Mouse (Mus musculus) kidney, embryonic 16.5 days (tissue): ENCODE results near the gene Iqsec1. TPM values are rescaled to one million over a fixed set of nuclear protein-coding genes. Genes with fewer than 3 reads are reported as not detected.

ENCODE experiments used
- ATAC-seq: fragments of 200-750 bp; cut with Nextera tagmentation; 2 replicates; pipeline ENCODE4 v1.8.0; 2017; ENCODE audit warnings: moderate TSS enrichment; ENCODE audit not compliant: low FRiP score, low TSS enrichment
- H3K27ac ChIP-seq: fragments of 300-500 bp; sonication (generic); 2 replicates; pipeline ENCODE4 v1.5.1; 2014; ENCODE audit warnings: low read length
- H3K27me3 ChIP-seq: fragments of 300-500 bp; sonication (generic); 2 replicates; pipeline ENCODE4 v1.6.1; 2014; ENCODE audit warnings: low read length, control low read depth, mixed read lengths; ENCODE audit not compliant: insufficient read depth
- H3K36me3 ChIP-seq: fragments of 300-500 bp; sonication (generic); 2 replicates; pipeline ENCODE4 v1.6.1; 2014; ENCODE audit warnings: low read length, control low read depth, mixed read lengths; ENCODE audit not compliant: insufficient read depth
- H3K4me1 ChIP-seq: fragments of 300-500 bp; sonication (generic); 2 replicates; pipeline ENCODE4 v1.6.1; 2014; ENCODE audit warnings: low read length, control low read depth, mixed read lengths; ENCODE audit not compliant: insufficient read depth
- H3K4me2 ChIP-seq: fragments of 300-500 bp; sonication (generic); replicated peaks from 2 replicates; pipeline ENCODE4 v1.6.1; 2014; ENCODE audit warnings: low read depth, low read length
- H3K4me3 ChIP-seq: fragments of 300-500 bp; sonication (generic); 2 replicates; pipeline ENCODE4 v1.5.1; 2014; ENCODE audit warnings: mild to moderate bottlenecking, low read length
- H3K9ac ChIP-seq: fragments of 300-500 bp; sonication (generic); replicated peaks from 2 replicates; pipeline ENCODE4 v1.6.1; 2014; ENCODE audit warnings: low read length
- H3K9me3 ChIP-seq: fragments of 300-500 bp; sonication (generic); 2 replicates; pipeline ENCODE4 v1.6.1; 2016; ENCODE audit warnings: low read length, control low read depth
- WGBS: fragments of 180-500 bp; shearing (Covaris S2); extraction: QIAGEN DNeasy Blood & Tissue Kit; methylation state at CpG from one replicate; pipeline ENCODE4 v1.1.7; 2014; 5-methylcytosine and 5-hydroxymethylcytosine counted together
- polyA plus RNA-seq: library from polyadenylated mRNA; unstranded; fragments of >200 nt; fragmentation: Nextera tagmentation; extraction: Ambion mirVana; gene quantifications from 2 replicates; pipeline ENCODE4 v1.2.1, GENCODE M21; 2015

The Iqsec1 gene
- polyA plus RNA-seq, 1 experiment from 2014 or later = 10.5 TPM

DNA sequence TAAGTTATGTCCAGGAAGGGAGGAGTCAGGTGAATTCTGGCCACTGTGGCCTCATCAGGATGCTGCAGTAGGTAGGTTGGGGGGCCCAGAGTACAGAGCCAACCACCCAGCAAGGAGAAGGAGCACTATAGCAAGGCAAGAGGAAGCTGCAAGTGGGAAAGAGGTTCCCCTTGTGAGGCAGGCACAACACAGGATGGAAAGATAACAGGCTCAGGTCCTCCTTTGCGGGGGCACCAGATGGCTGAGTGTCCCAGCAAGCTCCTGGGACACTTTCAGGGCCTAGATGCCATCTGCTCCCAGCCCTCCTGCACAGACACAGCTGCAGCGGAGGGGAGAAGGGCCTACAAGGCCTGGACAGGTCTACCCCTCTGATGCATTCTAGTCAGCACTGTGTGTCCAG, 228.7 kb downstream of the Iqsec1 start:
- Histone ChIP-seq H3K36me3 (no peaks in the 10 kb centered on the region), H3K27ac (no peak overlapping the region), H3K4me3 (no peak overlapping the region), H3K27me3 (no peaks in the 10 kb centered on the region), H3K4me2 (no peak overlapping the region), H3K4me1 (peaks cover 20% of the 10 kb centered on the region), H3K9me3 (no peaks in the 10 kb centered on the region), H3K9ac (no peak overlapping the region)
- WGBS = 83% methylated on average over 2 of the region's 2 CpGs
- ATAC-seq = no peak

DNA sequence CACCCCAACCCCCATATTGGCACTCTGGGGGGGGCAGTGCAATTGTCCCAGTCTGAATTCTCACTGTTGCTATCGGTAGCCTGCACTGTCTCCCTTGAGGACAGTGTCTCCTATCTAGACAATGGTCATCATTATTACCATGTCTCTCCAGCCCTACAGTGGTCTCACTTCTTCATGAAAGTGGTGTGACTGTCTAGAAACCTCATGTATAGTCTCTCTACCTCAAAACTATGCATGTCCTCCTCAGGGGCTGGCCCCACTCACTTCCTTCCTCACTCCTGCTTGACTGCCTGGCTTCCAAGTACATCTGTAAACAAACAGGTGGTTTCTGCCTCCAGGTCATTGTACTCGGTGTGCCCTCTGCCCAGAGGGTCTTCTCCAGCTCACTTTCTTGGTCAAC, 230.3 kb downstream of the Iqsec1 start:
- H3K36me3 ChIP-seq = no peaks in the 10 kb centered on the region
- WGBS = 85% methylated on average over 2 of the region's 2 CpGs
- H3K27me3 ChIP-seq = no peaks in the 10 kb centered on the region
- H3K27ac ChIP-seq = no peak overlapping the region
- H3K9ac ChIP-seq = no peak overlapping the region
- ATAC-seq = no peak
- no peaks in the 10 kb centered on the region for H3K9me3 ChIP-seq
- no peak overlapping the region for H3K4me2 ChIP-seq
- H3K4me1 ChIP-seq = peaks cover 5% of the 10 kb centered on the region; the same call in 1 of the 2 replicates
- H3K4me3 ChIP-seq = no peak overlapping the region

DNA sequence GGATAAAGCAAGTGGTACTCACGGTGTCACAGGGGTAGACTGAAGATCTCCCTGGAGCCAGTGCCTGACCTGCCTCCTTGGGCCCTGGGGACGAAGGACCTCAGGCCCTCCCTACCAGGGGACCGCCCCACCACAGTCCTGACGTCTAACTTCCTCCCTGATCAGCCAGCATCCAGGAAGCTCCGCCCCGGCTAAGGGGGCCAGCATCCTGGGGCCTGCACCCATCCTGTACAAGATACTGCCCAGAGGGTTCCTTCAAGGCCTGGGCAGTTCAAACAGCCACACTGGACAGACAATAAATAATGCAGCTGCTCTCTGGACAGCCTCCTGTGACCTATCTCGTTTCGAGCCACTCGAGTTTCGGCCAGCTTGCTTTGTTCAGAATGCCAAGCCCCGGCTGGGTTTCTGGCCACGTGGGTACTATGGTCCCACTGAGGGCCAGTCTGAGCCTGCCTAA, 231.0 kb downstream of the Iqsec1 start:
- Histone ChIP-seq H3K9ac (no peak overlapping the region), H3K27ac (no peak overlapping the region), H3K36me3 (no peaks in the 10 kb centered on the region), H3K4me3 (no peak overlapping the region), H3K27me3 (no peaks in the 10 kb centered on the region), H3K9me3 (no peaks in the 10 kb centered on the region), H3K4me1 (no peaks in the 10 kb centered on the region), H3K4me2 (no peak overlapping the region)
- peak; percentile 42 for ATAC-seq
- 46% methylated on average over 12 of the region's 12 CpGs for WGBS

DNA sequence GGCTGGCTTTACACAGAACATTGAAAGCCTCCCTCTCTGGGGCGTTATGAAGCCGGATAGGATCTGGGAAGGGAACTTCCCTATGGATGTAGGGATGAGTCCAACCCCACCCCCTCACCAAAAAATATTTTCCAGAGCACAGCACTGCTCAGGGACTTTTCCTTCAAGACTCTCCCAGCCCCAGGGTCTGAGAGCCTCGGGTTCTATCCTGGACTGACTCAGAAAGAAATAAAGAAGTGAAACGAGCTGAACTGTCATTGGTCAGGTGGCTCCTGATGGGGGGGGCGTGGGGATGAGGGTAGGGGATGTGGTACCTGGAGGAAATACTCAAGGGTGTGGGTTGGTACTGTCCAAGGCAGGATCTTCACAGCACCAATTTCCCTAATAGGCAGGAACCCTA, 231.9 kb downstream of the Iqsec1 start:
- no peak for ATAC-seq
- H3K9ac ChIP-seq = no peak overlapping the region
- H3K36me3 ChIP-seq = no peaks in the 10 kb centered on the region
- no peak overlapping the region for H3K27ac ChIP-seq
- no peak overlapping the region for H3K4me3 ChIP-seq
- H3K27me3 ChIP-seq = no peaks in the 10 kb centered on the region
- 79% methylated on average over 5 of the region's 5 CpGs for WGBS
- H3K4me2 ChIP-seq = no peak overlapping the region
- H3K4me1 ChIP-seq = no peaks in the 10 kb centered on the region
- no peaks in the 10 kb centered on the region for H3K9me3 ChIP-seq

DNA sequence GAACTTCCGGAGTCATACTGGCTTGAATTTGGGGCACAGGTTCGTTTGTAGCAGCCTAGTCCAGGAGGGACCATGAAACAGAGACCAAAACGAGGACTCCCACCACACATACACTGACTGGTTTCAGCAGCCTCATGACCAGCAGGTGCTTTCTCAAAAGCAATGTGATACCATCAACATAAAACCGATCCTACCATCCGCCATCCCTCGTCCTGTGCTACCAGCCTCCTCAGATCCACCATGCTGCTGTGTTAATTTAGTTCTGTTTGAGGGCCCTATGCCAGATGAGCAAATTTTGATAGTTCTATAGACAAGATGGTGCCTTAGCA, 232.9 kb downstream of the Iqsec1 start:
- H3K36me3 ChIP-seq = no peaks in the 10 kb centered on the region
- no peak for ATAC-seq
- H3K9me3 ChIP-seq = no peaks in the 10 kb centered on the region
- no peaks in the 10 kb centered on the region for H3K4me1 ChIP-seq
- no peak overlapping the region for H3K4me2 ChIP-seq
- H3K4me3 ChIP-seq = no peak overlapping the region
- no peak overlapping the region for H3K27ac ChIP-seq
- no peaks in the 10 kb centered on the region for H3K27me3 ChIP-seq
- no peak overlapping the region for H3K9ac ChIP-seq
- 53% methylated on average over 6 of the region's 6 CpGs for WGBS

DNA sequence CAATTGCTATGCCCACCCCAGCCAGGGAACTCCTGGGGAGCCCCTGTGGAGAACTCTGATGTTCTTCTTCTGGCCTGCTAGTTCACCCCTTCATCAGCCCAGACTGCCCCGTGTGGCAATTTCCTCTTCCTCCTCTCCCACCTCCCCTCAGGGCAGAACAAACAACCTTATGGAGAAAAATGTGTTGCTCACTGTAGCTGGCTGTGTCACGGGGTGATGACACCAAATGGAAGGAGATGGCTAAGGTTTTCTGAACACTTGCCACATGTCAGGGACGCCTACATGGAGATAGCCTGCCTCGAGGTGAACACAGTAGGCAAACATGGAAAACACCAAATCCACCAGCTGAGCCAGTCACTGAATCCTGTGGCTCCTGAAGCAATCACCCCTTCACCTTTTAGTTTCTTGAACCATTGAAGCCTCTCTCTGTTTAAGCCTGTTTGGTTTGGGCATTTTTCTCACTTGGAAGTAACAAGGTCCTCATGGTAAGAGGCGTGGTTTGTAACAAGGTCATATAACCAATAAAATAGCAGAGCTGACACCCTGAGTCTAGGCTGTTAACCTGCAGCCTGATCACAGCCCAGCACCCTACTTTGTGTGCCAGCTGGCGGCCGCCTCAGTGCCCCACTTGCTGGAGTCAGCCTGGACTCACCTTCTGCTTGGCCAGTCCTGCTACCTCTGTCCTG, 233.4 kb downstream of the Iqsec1 start:
- H3K4me2 ChIP-seq = no peak overlapping the region
- ATAC-seq = no peak
- H3K4me1 ChIP-seq = no peaks in the 10 kb centered on the region
- H3K4me3 ChIP-seq = no peak overlapping the region
- H3K27me3 ChIP-seq = no peaks in the 10 kb centered on the region
- no peak overlapping the region for H3K9ac ChIP-seq
- WGBS = 61% methylated on average over 7 of the region's 7 CpGs
- H3K9me3 ChIP-seq = no peaks in the 10 kb centered on the region
- no peak overlapping the region for H3K27ac ChIP-seq
- no peaks in the 10 kb centered on the region for H3K36me3 ChIP-seq

DNA sequence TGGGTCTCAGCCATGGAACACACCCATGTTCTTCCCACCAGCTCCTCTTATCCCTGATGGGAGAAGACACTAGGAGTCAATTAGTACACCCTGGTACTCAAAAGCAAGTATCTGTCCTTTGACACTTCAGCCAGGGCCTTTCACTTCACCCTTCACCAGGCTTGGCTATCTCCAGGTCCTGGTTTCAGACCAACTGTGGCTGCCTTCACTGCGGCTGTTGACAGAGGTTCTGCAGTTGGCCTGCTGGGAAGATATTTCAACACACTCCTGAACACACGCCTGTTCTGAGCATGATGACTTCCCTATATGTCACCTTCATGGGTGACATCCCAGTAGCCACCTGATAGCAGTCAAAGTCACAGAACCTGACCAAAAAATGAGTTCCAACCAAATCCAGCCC, 234.4 kb downstream of the Iqsec1 start:
- H3K4me3 ChIP-seq = no peak overlapping the region
- H3K9ac ChIP-seq = no peak overlapping the region
- H3K9me3 ChIP-seq = no peaks in the 10 kb centered on the region
- H3K4me1 ChIP-seq = no peaks in the 10 kb centered on the region
- ATAC-seq = no peak
- H3K27ac ChIP-seq = no peak overlapping the region
- no peaks in the 10 kb centered on the region for H3K36me3 ChIP-seq
- WGBS = 94% methylated on average over 2 of the region's 2 CpGs
- H3K4me2 ChIP-seq = no peak overlapping the region
- no peaks in the 10 kb centered on the region for H3K27me3 ChIP-seq

DNA sequence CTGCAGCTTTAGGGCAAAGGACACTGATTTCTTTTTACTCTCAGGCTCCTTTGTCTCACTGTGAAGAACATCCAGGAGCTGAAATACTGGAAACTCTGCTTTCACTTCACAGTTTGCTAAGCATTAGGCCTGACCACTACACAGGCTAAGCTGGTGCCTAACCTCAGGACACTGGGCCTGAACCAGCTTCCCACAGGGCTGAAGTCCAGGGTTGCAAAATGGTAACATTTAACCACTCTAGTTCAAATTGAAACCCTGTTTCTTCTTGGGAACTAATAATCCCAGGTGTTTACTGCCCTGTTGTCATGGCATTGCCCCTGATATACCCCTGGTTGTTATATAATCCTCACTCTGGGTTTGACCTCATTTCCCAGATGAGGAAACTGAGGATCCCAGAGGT, 234.8 kb downstream of the Iqsec1 start:
- H3K9ac ChIP-seq = no peak overlapping the region
- no peaks in the 10 kb centered on the region for H3K27me3 ChIP-seq
- ATAC-seq = no peak
- H3K4me1 ChIP-seq = no peaks in the 10 kb centered on the region
- no peak overlapping the region for H3K4me3 ChIP-seq
- no peak overlapping the region for H3K27ac ChIP-seq
- no peaks in the 10 kb centered on the region for H3K36me3 ChIP-seq
- no peak overlapping the region for H3K4me2 ChIP-seq
- no peaks in the 10 kb centered on the region for H3K9me3 ChIP-seq

DNA sequence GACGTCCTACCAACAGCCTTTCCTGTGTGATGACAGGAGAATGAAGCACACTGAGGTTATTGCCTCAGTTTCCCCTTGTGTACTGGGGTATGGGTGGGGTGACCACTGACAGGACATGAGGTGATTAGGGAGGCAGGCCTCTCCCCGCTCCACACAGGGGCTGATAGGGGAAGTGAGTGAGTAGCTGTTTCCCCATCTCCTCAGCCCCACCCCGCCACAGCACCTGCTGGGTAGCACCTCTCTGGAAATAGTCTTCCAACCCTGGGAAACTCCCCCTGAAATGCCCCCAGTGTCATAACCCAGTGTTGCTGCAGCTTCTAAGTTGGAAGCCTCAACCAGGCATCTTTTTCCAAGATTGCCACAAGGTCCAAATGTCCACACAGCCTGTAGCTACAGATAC, 236.9 kb downstream of the Iqsec1 start:
- Histone ChIP-seq H3K9me3 (no peaks in the 10 kb centered on the region), H3K36me3 (no peaks in the 10 kb centered on the region), H3K4me1 (no peaks in the 10 kb centered on the region), H3K4me3 (no peak overlapping the region), H3K9ac (no peak overlapping the region), H3K4me2 (no peak overlapping the region), H3K27ac (no peak overlapping the region), H3K27me3 (no peaks in the 10 kb centered on the region)
- no peak for ATAC-seq
- 90% methylated on average over 3 of the region's 3 CpGs for WGBS

DNA sequence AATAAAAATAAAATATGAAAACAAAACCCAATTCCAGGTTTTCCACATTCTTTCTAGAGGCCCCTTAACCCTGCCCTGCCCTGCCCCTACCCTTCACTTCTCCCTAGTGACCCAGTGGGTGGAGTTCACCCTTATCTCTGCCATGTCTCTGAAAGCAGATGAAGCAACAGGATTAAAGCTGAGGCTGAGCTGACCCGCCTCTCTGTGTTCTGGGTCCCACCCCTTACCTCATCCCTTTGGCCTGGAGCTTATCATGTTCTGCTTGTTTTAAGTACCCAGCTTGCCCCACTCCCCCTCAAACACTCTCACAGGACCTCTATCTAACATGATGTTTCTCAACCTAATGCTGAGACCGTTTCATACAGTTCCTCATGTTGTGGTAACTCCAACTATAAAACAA, 238.4 kb downstream of the Iqsec1 start:
- ATAC-seq = no peak

More for the DNA sequence above, 238.4 kb downstream of the Iqsec1 start:
- Histone ChIP-seq H3K9ac (no peak overlapping the region), H3K4me2 (no peak overlapping the region), H3K27me3 (no peaks in the 10 kb centered on the region), H3K36me3 (no peaks in the 10 kb centered on the region), H3K4me3 (no peak overlapping the region), H3K9me3 (no peaks in the 10 kb centered on the region), H3K27ac (no peak overlapping the region), H3K4me1 (no peaks in the 10 kb centered on the region)
- 48% methylated on average over 2 of the region's 2 CpGs for WGBS
